Mouse (Mus musculus) lung, embryonic 14.5 days (tissue): ENCODE measurements around the gene Abca13. TPM values are rescaled to one million over a fixed set of nuclear protein-coding genes. Genes with fewer than 3 reads are reported as not detected.
"Not testable (repeated sequence)": the region's sequence is repeated elsewhere in the genome, so short reads cannot be mapped to it uniquely, and the experiment has no call there.

ENCODE experiments used
- ATAC-seq: fragments of 200-750 bp; cut with Nextera tagmentation; 2 replicates; pipeline ENCODE4 v1.8.0; 2017; ENCODE audit warnings: mild to moderate bottlenecking, moderate TSS enrichment, moderate library complexity; ENCODE audit not compliant: insufficient read depth
- DNase-seq: peaks from one replicate; pipeline ENCODE4 v3.0.0-alpha.2; 2015
- H3K27ac ChIP-seq: fragments of 300-500 bp; sonication (generic); 2 replicates; pipeline ENCODE4 v1.5.1; 2014; ENCODE audit warnings: low read depth, mild to moderate bottlenecking, moderate library complexity
- H3K27me3 ChIP-seq: fragments of 300-500 bp; sonication (generic); 2 replicates; pipeline ENCODE4 v1.6.1; 2014; ENCODE audit warnings: low read length, control low read depth; ENCODE audit not compliant: insufficient read depth
- H3K36me3 ChIP-seq: fragments of 300-500 bp; sonication (generic); 2 replicates; pipeline ENCODE4 v1.6.1; 2014; ENCODE audit warnings: control low read depth; ENCODE audit not compliant: insufficient read depth
- H3K4me1 ChIP-seq: fragments of 300-500 bp; sonication (generic); 2 replicates; pipeline ENCODE4 v1.6.1; 2014; ENCODE audit warnings: antibody characterized with exemption, control low read depth; ENCODE audit not compliant: insufficient read depth
- H3K4me2 ChIP-seq: fragments of 300-500 bp; sonication (generic); 2 replicates; pipeline ENCODE4 v1.6.1; 2014; ENCODE audit warnings: mild to moderate bottlenecking
- H3K4me3 ChIP-seq: fragments of 300-500 bp; sonication (generic); 2 replicates; pipeline ENCODE4 v1.5.1; 2014; ENCODE audit warnings: low read depth, low read length
- H3K9ac ChIP-seq: fragments of 300-500 bp; sonication (generic); 2 replicates; pipeline ENCODE4 v1.6.1; 2014
- H3K9me3 ChIP-seq: fragments of 300-500 bp; sonication (generic); 2 replicates; pipeline ENCODE4 v1.6.1; 2016; ENCODE audit warnings: low read depth, low read length, control low read depth
- CTCF ChIP-seq: IDR thresholded peaks from 2 replicates; pipeline ENCODE4 v1.5.1; 2016; ENCODE audit warnings: antibody characterized with exemption, low read depth
- WGBS: fragments of 180-500 bp; shearing (Covaris S2); extraction: QIAGEN DNeasy Blood & Tissue Kit; methylation state at CpG from one replicate; pipeline ENCODE4 v1.1.7; 2014; 5-methylcytosine and 5-hydroxymethylcytosine counted together
- polyA plus RNA-seq: library from polyadenylated mRNA; unstranded; fragments of >200 nt; fragmentation: Nextera tagmentation; extraction: Ambion mirVana; gene quantifications from 2 replicates; pipeline ENCODE4 v1.2.1, GENCODE M21; 2014

The Abca13 gene
- 0.01 and 0.08 TPM in 2 replicates for polyA plus RNA-seq

- Histone ChIP-seq H3K27ac (peak within 1 kb of the TSS; percentile 62), H3K9me3 (no peaks in the 10 kb centered on the region), H3K9ac (no peak within 1 kb of the TSS), H3K4me1 (no peaks in the 10 kb centered on the region), H3K27me3 (no peaks in the 10 kb centered on the region), H3K4me3 (no peak within 1 kb of the TSS), H3K4me2 (no peak within 1 kb of the TSS), H3K36me3 (no peaks in the 10 kb centered on the region)
- WGBS = 35% methylated on average over 12 of the region's 12 CpGs
- no peak for DNase-seq
- peak; percentile 53; the same call in 1 of the 2 replicates for ATAC-seq
- no peak for TF ChIP-seq CTCF
These were observed at the start of gene Abca13 for GRCm38 (mm10) chr11:9191555-9192131. Abca13 (plus strand) TSS chr11:9191942.

DNA sequence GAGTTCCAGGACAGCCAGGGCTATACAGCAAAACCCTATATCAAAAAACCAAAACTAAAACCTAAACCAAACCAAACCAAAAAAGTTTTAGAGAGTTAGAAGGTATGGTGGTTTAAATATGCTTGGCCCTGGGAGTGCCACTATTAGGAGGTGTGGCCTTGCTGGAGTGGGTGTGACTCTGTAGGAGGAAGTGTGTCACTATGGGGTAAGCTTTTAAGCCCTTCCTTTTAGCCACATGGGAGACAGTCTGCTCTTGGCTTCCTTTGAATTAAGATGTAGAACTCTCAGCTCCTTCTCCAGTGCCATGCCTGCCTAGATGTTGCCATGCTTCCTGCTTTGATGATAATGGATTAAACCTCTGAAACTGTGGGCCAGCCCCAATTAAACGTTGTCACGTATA lies 46.6 kb upstream of the Abca13 start:
- TF ChIP-seq CTCF = no peak
- Histone ChIP-seq H3K36me3 (no peaks in the 10 kb centered on the region), H3K4me1 (no peaks in the 10 kb centered on the region), H3K9me3 (no peaks in the 10 kb centered on the region), H3K4me3 (no peak overlapping the region), H3K27ac (no peak overlapping the region), H3K9ac (no peak overlapping the region), H3K27me3 (no peaks in the 10 kb centered on the region), H3K4me2 (no peak overlapping the region)
- no peak for ATAC-seq
- WGBS = 83% methylated on average over 2 of the region's 2 CpGs
- DNase-seq = no peak

DNA sequence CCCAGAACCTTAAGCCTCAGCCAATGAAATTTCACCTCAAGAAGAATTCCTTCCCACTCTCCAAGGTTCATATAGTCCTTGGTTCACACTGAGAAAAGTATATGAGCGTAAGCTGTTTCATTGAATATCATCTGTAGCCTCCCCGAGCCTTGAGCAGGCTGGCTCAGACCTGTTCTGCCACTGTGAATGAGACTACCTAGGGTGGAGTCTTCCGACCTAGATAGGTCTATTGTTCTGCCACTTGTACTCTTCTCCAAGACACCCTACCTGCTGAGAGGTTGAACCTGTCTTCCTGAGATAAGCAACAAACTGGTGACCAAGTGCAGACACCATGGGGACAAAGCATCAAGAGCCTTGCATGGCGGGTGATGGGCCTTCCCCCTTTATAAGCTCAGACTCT lies 45.6 kb upstream of the Abca13 start:
- no peak for TF ChIP-seq CTCF
- no peak overlapping the region for H3K4me2 ChIP-seq
- H3K4me1 ChIP-seq = no peaks in the 10 kb centered on the region
- 88% methylated on average over 4 of the region's 4 CpGs for WGBS
- DNase-seq = no peak
- H3K4me3 ChIP-seq = no peak overlapping the region
- no peak overlapping the region for H3K27ac ChIP-seq
- no peak overlapping the region for H3K9ac ChIP-seq
- no peaks in the 10 kb centered on the region for H3K9me3 ChIP-seq
- ATAC-seq = no peak
- no peaks in the 10 kb centered on the region for H3K36me3 ChIP-seq
- H3K27me3 ChIP-seq = no peaks in the 10 kb centered on the region

- Histone ChIP-seq H3K4me1 (no peaks in the 10 kb centered on the region), H3K27ac (no peak overlapping the region), H3K4me3 (no peak overlapping the region), H3K36me3 (no peaks in the 10 kb centered on the region), H3K27me3 (no peaks in the 10 kb centered on the region), H3K9me3 (no peaks in the 10 kb centered on the region), H3K4me2 (no peak overlapping the region), H3K9ac (no peak overlapping the region)
- ATAC-seq (no peak), DNase-seq (no peak)
- no peak for TF ChIP-seq CTCF
- WGBS = 72% methylated on average over 1 of the region's 1 CpGs
These were observed 45.1 kb upstream of the Abca13 start for GRCm38 (mm10) chr11:9146683-9147082.

GRCm38 (mm10) chr11:9148206-9148605 lies 43.5 kb upstream of the Abca13 start:
- Histone ChIP-seq H3K27me3 (no peaks in the 10 kb centered on the region), H3K9ac (no peak overlapping the region), H3K9me3 (no peaks in the 10 kb centered on the region), H3K27ac (no peak overlapping the region), H3K4me2 (no peak overlapping the region), H3K36me3 (no peaks in the 10 kb centered on the region), H3K4me3 (no peak overlapping the region), H3K4me1 (no peaks in the 10 kb centered on the region)
- no peak for ATAC-seq
- no peak for TF ChIP-seq CTCF
- no peak for DNase-seq
- 53% methylated on average over 2 of the region's 2 CpGs for WGBS

- H3K4me3 ChIP-seq, H3K4me1 ChIP-seq, H3K9me3 ChIP-seq, DNase-seq, ATAC-seq, H3K27ac ChIP-seq, H3K9ac ChIP-seq, H3K36me3 ChIP-seq, H3K4me2 ChIP-seq, H3K27me3 ChIP-seq: not testable (repeated sequence)
- 79% methylated on average over 25 of the region's 25 CpGs for WGBS
These were observed 41.3 kb upstream of the Abca13 start for GRCm38 (mm10) chr11:9150403-9150802.

GRCm38 (mm10) chr11:9159953-9160352 lies 31.8 kb upstream of the Abca13 start:
- no peaks in the 10 kb centered on the region for H3K4me1 ChIP-seq
- no peak overlapping the region for H3K4me2 ChIP-seq
- H3K27me3 ChIP-seq = no peaks in the 10 kb centered on the region
- no peak for ATAC-seq
- no peak overlapping the region for H3K4me3 ChIP-seq
- no peaks in the 10 kb centered on the region for H3K36me3 ChIP-seq
- WGBS = 32% methylated on average over 3 of the region's 3 CpGs
- H3K9ac ChIP-seq = no peak overlapping the region
- DNase-seq = peak; percentile 65
- no peak for TF ChIP-seq CTCF
- H3K27ac ChIP-seq = no peak overlapping the region
- no peaks in the 10 kb centered on the region for H3K9me3 ChIP-seq

GRCm38 (mm10) chr11:9167331-9167730 lies 24.4 kb upstream of the Abca13 start:
- Histone ChIP-seq H3K9me3 (no peaks in the 10 kb centered on the region), H3K4me2 (no peak overlapping the region), H3K36me3 (no peaks in the 10 kb centered on the region), H3K27me3 (no peaks in the 10 kb centered on the region), H3K4me1 (no peaks in the 10 kb centered on the region), H3K27ac (no peak overlapping the region), H3K4me3 (no peak overlapping the region), H3K9ac (no peak overlapping the region)
- no peak for TF ChIP-seq CTCF
- ATAC-seq (no peak), DNase-seq (no peak)
- WGBS = 90% methylated on average over 2 of the region's 2 CpGs
